Mouse (Mus musculus) c-Kit-positive CD71-positive TER-119-negative erythroid progenitor cells, embryonic 14.5 days (primary cell): ENCODE results near the gene Gm3625.
"Not testable (repeated sequence)": the region's sequence is repeated elsewhere in the genome, so short reads cannot be mapped to it uniquely, and the experiment has no call there.

ENCODE experiments used
- DNase-seq: peaks from one replicate; pipeline ENCODE4 v3.0.0-alpha.2; 2013; ENCODE audit warnings: low read depth

Gm3625 gene

GRCm38 (mm10) chr12:4555451-4555850 lies 37.3 kb downstream of the Gm3625 start:
- no peak for DNase-seq

GRCm38 (mm10) chr12:4553704-4554103 lies 39.0 kb downstream of the Gm3625 start:
- not testable (repeated sequence) for DNase-seq

GRCm38 (mm10) chr12:4548053-4549013 lies 44.4 kb downstream of the Gm3625 start:
- peak; percentile 74 for DNase-seq

GRCm38 (mm10) chr12:4547557-4547956 lies 45.2 kb downstream of the Gm3625 start:
- no peak for DNase-seq

- DNase-seq = no peak
These were observed 46.2 kb downstream of the Gm3625 start for GRCm38 (mm10) chr12:4546491-4546890.

GRCm38 (mm10) chr12:4545425-4545824 lies 47.3 kb downstream of the Gm3625 start:
- DNase-seq = no peak

GRCm38 (mm10) chr12:4544400-4544919 lies 48.3 kb downstream of the Gm3625 start:
- no peak for DNase-seq
